Mouse (Mus musculus) MEL (cell line): ENCODE data around the gene Galnt18. TPM values are rescaled to one million over a fixed set of nuclear protein-coding genes. Genes with fewer than 3 reads are reported as not detected.

Source experiments
- DNase-seq: peaks from one replicate; pipeline ENCODE4 v3.0.0; 2011; ENCODE audit warnings: low read depth, low spot score
- H3K27ac ChIP-seq: 2 replicates; pipeline ENCODE4 v1.5.1; 2012; ENCODE audit warnings: low read depth, mild to moderate bottlenecking, control low read depth, low read length, moderate library complexity; ENCODE audit not compliant: control insufficient read depth
- H3K27me3 ChIP-seq, 2 experiments: fragments of 150-350 bp in 1 of 2; sonication (generic) in 1 of 2; 2 replicates each; pipeline ENCODE4 v1.6.1; 2012; ENCODE audit warnings: low read length in 2 of 2, mild to moderate bottlenecking in 2 of 2, improper control_type of control experiment in 1 of 2, moderate library complexity in 1 of 2; ENCODE audit not compliant: insufficient read depth in 2 of 2, control insufficient read depth in 1 of 2
- H3K36me3 ChIP-seq, 2 experiments: 2 replicates each; pipeline ENCODE4 v1.6.1; 2012 to 2014; ENCODE audit warnings: low read length in 2 of 2, improper control_type of control experiment in 1 of 2, inconsistent platforms in 1 of 2, mild to moderate bottlenecking in 1 of 2; ENCODE audit not compliant: insufficient read depth in 2 of 2, control insufficient read depth in 1 of 2
- H3K4me1 ChIP-seq, 2 experiments: fragments of 150-350 bp in 1 of 2; sonication (generic) in 1 of 2; 2 replicates each; pipeline ENCODE4 v1.6.1; 2012; ENCODE audit warnings: low read length in 2 of 2, improper control_type of control experiment in 1 of 2, mild to moderate bottlenecking in 1 of 2; ENCODE audit not compliant: insufficient read depth in 2 of 2, control insufficient read depth in 1 of 2
- H3K4me3 ChIP-seq, 2 experiments: fragments of 150-350 bp in 1 of 2; sonication (generic) in 1 of 2; 2 replicates each; pipeline ENCODE4 v1.5.1; 2012; ENCODE audit warnings: low read depth in 2 of 2, low read length in 2 of 2, mild to moderate bottlenecking in 2 of 2, moderate library complexity in 2 of 2, control low read depth in 1 of 2, improper control_type of control experiment in 1 of 2; ENCODE audit not compliant: control insufficient read depth in 1 of 2, insufficient read depth in 1 of 2
- H3K79me2 ChIP-seq: 2 replicates; pipeline ENCODE4 v1.6.1; 2012; ENCODE audit warnings: mild to moderate bottlenecking, low read length, moderate library complexity; ENCODE audit not compliant: control insufficient read depth, poor library complexity, insufficient read depth
- H3K9ac ChIP-seq: 2 replicates; pipeline ENCODE4 v1.6.1; 2012; ENCODE audit warnings: low read depth, mild to moderate bottlenecking, control low read depth, low read length, moderate library complexity; ENCODE audit not compliant: control insufficient read depth, poor library complexity, severe bottlenecking
- H3K9me3 ChIP-seq: fragments of 150-350 bp; sonication (generic); replicated peaks from 2 replicates; pipeline ENCODE4 v1.6.1; 2012; ENCODE audit warnings: mild to moderate bottlenecking, low read length, improper control_type of control experiment, moderate library complexity; ENCODE audit not compliant: insufficient read depth
- BHLHE40 ChIP-seq: IDR thresholded peaks from 2 replicates; pipeline ENCODE4 v1.6.1; 2012; ENCODE audit warnings: low read depth, mild to moderate bottlenecking, inconsistent platforms, low read length, improper control_type of control experiment, borderline replicate concordance
- CHD1 ChIP-seq: IDR thresholded peaks from 2 replicates; pipeline ENCODE4 v1.6.1; 2012; ENCODE audit warnings: low read depth, mild to moderate bottlenecking, inconsistent platforms, low read length, improper control_type of control experiment
- EP300 ChIP-seq, 2 experiments: IDR thresholded peaks; 2 replicates each; pipeline ENCODE4 v1.6.1; 2011; ENCODE audit warnings: improper control_type of control experiment in 2 of 2, low read length in 2 of 2, low read depth in 1 of 2, mild to moderate bottlenecking in 1 of 2
- GATA1 ChIP-seq: IDR thresholded peaks from 2 replicates; pipeline ENCODE4 v1.6.1; 2011; ENCODE audit warnings: low read depth, low read length, improper control_type of control experiment
- KAT2A ChIP-seq: conservative IDR thresholded peaks from 2 replicates; pipeline ENCODE4 v1.6.1; 2012; ENCODE audit warnings: low read depth, low read length, improper control_type of control experiment, inconsistent platforms
- MAFK ChIP-seq: IDR thresholded peaks from 2 replicates; pipeline ENCODE4 v1.6.1; 2011; ENCODE audit warnings: low read depth, mild to moderate bottlenecking, low read length, improper control_type of control experiment, borderline replicate concordance
- MAX ChIP-seq: IDR thresholded peaks from 2 replicates; pipeline ENCODE4 v1.6.1; 2011; ENCODE audit warnings: low read length, improper control_type of control experiment
- MAZ ChIP-seq: IDR thresholded peaks from 2 replicates; pipeline ENCODE4 v1.6.1; 2012; ENCODE audit warnings: low read depth, mild to moderate bottlenecking, inconsistent platforms, low read length, improper control_type of control experiment
- MEF2A ChIP-seq: IDR thresholded peaks from 2 replicates; pipeline ENCODE4 v1.6.1; 2014; ENCODE audit warnings: low read depth, mild to moderate bottlenecking, inconsistent platforms, low read length, improper control_type of control experiment; ENCODE audit not compliant: poor library complexity, insufficient replicate concordance, severe bottlenecking; ENCODE audit errors: extremely low read depth
- MXI1 ChIP-seq: IDR thresholded peaks from 2 replicates; pipeline ENCODE4 v1.6.1; 2011; ENCODE audit warnings: mild to moderate bottlenecking, low read depth, low read length, improper control_type of control experiment
- MYC ChIP-seq: IDR thresholded peaks from 2 replicates; pipeline ENCODE4 v1.6.1; 2011; ENCODE audit warnings: low read depth, mild to moderate bottlenecking, low read length, improper control_type of control experiment, moderate library complexity
- NELFE ChIP-seq: IDR thresholded peaks from 2 replicates; pipeline ENCODE4 v1.6.1; 2011; ENCODE audit warnings: low read depth, low read length, improper control_type of control experiment
- POLR2A ChIP-seq, 2 experiments: IDR thresholded peaks; 2 replicates each; pipeline ENCODE4 v1.6.1; 2011 to 2012; ENCODE audit warnings: low read length in 2 of 2, mild to moderate bottlenecking in 2 of 2, control low read depth in 1 of 2, improper control_type of control experiment in 1 of 2, low read depth in 1 of 2, moderate library complexity in 1 of 2; ENCODE audit not compliant: control insufficient read depth in 1 of 2, insufficient read depth in 1 of 2, poor library complexity in 1 of 2
- SIN3A ChIP-seq: IDR thresholded peaks from 2 replicates; pipeline ENCODE4 v1.6.1; 2012; ENCODE audit warnings: low read length, improper control_type of control experiment, inconsistent platforms
- SMC3 ChIP-seq: IDR thresholded peaks from 2 replicates; pipeline ENCODE4 v1.6.1; 2011; ENCODE audit warnings: low read depth, low read length, improper control_type of control experiment
- TBP ChIP-seq: IDR thresholded peaks from 2 replicates; pipeline ENCODE4 v1.8.0; 2011; ENCODE audit warnings: low read depth, low read length, improper control_type of control experiment
- UBTF ChIP-seq: IDR thresholded peaks from 2 replicates; pipeline ENCODE4 v1.6.1; 2012; ENCODE audit warnings: low read depth, mild to moderate bottlenecking, inconsistent platforms, low read length, improper control_type of control experiment, moderate library complexity, borderline replicate concordance; ENCODE audit not compliant: insufficient read depth
- ZKSCAN1 ChIP-seq: IDR thresholded peaks from 2 replicates; pipeline ENCODE4 v1.6.1; 2012; ENCODE audit warnings: low read depth, mild to moderate bottlenecking, inconsistent platforms, low read length, improper control_type of control experiment, moderate library complexity
- ZNF384 ChIP-seq: IDR thresholded peaks from 2 replicates; pipeline ENCODE4 v1.6.1; 2012; ENCODE audit warnings: low read depth, mild to moderate bottlenecking, inconsistent platforms, low read length, improper control_type of control experiment
- polyA plus RNA-seq, 2 experiments: library from polyadenylated mRNA; stranded (reverse) in 1 of 2; unstranded in 1 of 2; fragments of >175 nt in 1 of 2; fragments of >200 nt in 1 of 2; gene quantifications; 2 replicates each; pipeline versions ENCODE4 v1.2.1 to v1.2.4; 2012; ENCODE audit warnings: low replicate concordance in 2 of 2, low read depth in 1 of 2; ENCODE audit not compliant: insufficient read length in 2 of 2, insufficient read depth in 1 of 2, missing spikeins in 1 of 2
- total RNA-seq: library from RNA; depleted of rRNA; stranded (reverse); fragments of 300-350 nt; gene quantifications from 2 replicates; pipeline ENCODE4 v1.2.3, GENCODE M21; 2012

The Galnt18 gene
- total and polyA plus RNA-seq, 3 experiments, result not detected

- no peak for TF ChIP-seq MAX
- no peak for TF ChIP-seq BHLHE40
Measured at GRCm38 (mm10) chr7:111580547-111580946, 199.2 kb downstream of the Galnt18 start (continued).

- H3K27me3 ChIP-seq, result no peaks in the 10 kb centered on the region
Measured at GRCm38 (mm10) chr7:111575096-111575495, 204.7 kb downstream of the Galnt18 start.

DNA sequence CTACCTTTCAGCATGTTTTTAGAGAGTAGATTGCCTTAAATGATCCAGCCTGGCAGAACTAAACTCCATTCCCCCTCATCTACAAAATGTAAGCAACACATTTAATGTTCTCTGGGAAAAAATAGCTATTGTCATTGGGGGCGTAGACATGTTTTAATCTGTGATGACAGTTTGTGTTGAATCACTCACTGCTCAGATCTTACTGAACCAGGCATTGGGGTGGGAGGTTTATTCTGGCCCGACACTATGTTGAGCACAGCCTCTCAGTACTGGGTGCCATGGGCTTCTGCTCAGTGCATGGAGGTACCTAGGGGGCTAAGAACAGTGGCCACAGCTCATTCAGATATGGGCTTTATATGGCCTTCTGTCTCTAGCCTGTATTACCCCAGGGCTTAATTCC is 207.4 kb downstream of the Galnt18 start:
- Histone ChIP-seq H3K27me3 (no peaks in the 10 kb centered on the region), H3K9me3 (no peaks in the 10 kb centered on the region), H3K79me2 (no peaks in the 10 kb centered on the region), H3K36me3 (no peaks in the 10 kb centered on the region), H3K27ac (no peak overlapping the region), H3K4me1 (no peaks in the 10 kb centered on the region), H3K4me3 (no peak overlapping the region), H3K9ac (no peak overlapping the region)
- DNase-seq, result no peak
- TF ChIP-seq EP300 (IDR thresholded peaks at IDR 0.05; ENCODE audit: low read depth in 1 of 2, low read length in 2 of 2) (no peak), ZKSCAN1 (no peak), SMC3 (no peak), POLR2A (IDR thresholded peaks at IDR 0.05; ENCODE audit: control insufficient read depth in 1 of 2, insufficient read depth in 1 of 2, low read depth in 1 of 2, low read length in 2 of 2, poor library complexity in 1 of 2) (no peak), BHLHE40 (no peak), CHD1 (no peak), MYC (no peak), NELFE (no peak), MXI1 (no peak)

More at GRCm38 (mm10) chr7:111575096-111575495, 204.7 kb downstream of the Galnt18 start:
- H3K9me3 ChIP-seq, result no peaks in the 10 kb centered on the region
- no peaks in the 10 kb centered on the region for H3K79me2 ChIP-seq
- TF ChIP-seq MAZ (no peak), UBTF (no peak), ZNF384 (no peak), TBP (no peak), SIN3A (no peak), POLR2A (IDR thresholded peaks at IDR 0.05; ENCODE audit: control insufficient read depth in 1 of 2, insufficient read depth in 1 of 2, low read depth in 1 of 2, low read length in 2 of 2, poor library complexity in 1 of 2) (no peak), ZKSCAN1 (no peak), MAX (no peak), MEF2A (no peak), KAT2A (no peak), GATA1 (no peak), MAFK (no peak)
- H3K4me3 ChIP-seq, result no peak overlapping the region
- no peaks in the 10 kb centered on the region for H3K36me3 ChIP-seq
- H3K27ac ChIP-seq, result no peak overlapping the region
- DNase-seq, result no peak
- H3K9ac ChIP-seq, result no peak overlapping the region
- no peaks in the 10 kb centered on the region for H3K4me1 ChIP-seq
